Mouse (Mus musculus): ENCODE measurements around the gene Mybpc3.

The Mybpc3 gene

GRCm38 (mm10) chr2:91117585-91118275, at the start of gene Mybpc3:
Gene Mybpc3, plus strand, starts transcription at chr2:91118144.
- no peak for DNase-seq

- DNase-seq: no peak
Measured at GRCm38 (mm10) chr2:91068162-91068871, 49.6 kb upstream of the Mybpc3 start.

GRCm38 (mm10) chr2:91068872-91069165, 49.1 kb upstream of the Mybpc3 start:
- DNase-seq: no peak

- DNase-seq: no peak
Measured at GRCm38 (mm10) chr2:91069306-91070000, 48.5 kb upstream of the Mybpc3 start.

- DNase-seq: peak; percentile 96
Measured at GRCm38 (mm10) chr2:91070076-91070800, 47.7 kb upstream of the Mybpc3 start, which contains the start of gene Slc39a13. Gene Slc39a13, minus strand, starts transcription at chr2:91070417.

- DNase-seq: no peak
Measured at GRCm38 (mm10) chr2:91071059-91071458, 46.9 kb upstream of the Mybpc3 start.

- DNase-seq: no peak
Measured at GRCm38 (mm10) chr2:91072092-91072491, 45.9 kb upstream of the Mybpc3 start.

GRCm38 (mm10) chr2:91077957-91078313, 40.0 kb upstream of the Mybpc3 start:
- no peak for DNase-seq

GRCm38 (mm10) chr2:91078314-91079025, 39.5 kb upstream of the Mybpc3 start:
- no peak for DNase-seq

- no peak for DNase-seq
Measured at GRCm38 (mm10) chr2:91079026-91079384, 38.9 kb upstream of the Mybpc3 start.

- no peak for DNase-seq
Measured at GRCm38 (mm10) chr2:91080784-91081513, 37.0 kb upstream of the Mybpc3 start.

GRCm38 (mm10) chr2:91081775-91082695, 35.9 kb upstream of the Mybpc3 start, which contains the start of gene Spi1:
Gene Spi1, plus strand, starts transcription at chr2:91082390.
- DNase-seq: no peak

GRCm38 (mm10) chr2:91082844-91083243, 35.1 kb upstream of the Mybpc3 start:
- peak; percentile 81 for DNase-seq

- no peak for DNase-seq
Measured at GRCm38 (mm10) chr2:91083366-91083940, 34.5 kb upstream of the Mybpc3 start.

- DNase-seq: no peak
Measured at GRCm38 (mm10) chr2:91084179-91084820, 33.6 kb upstream of the Mybpc3 start.

- DNase-seq: no peak
Measured at GRCm38 (mm10) chr2:91085494-91086391, 32.2 kb upstream of the Mybpc3 start.

GRCm38 (mm10) chr2:91086392-91087237, 31.3 kb upstream of the Mybpc3 start:
- no peak for DNase-seq

GRCm38 (mm10) chr2:91087453-91087852, 30.5 kb upstream of the Mybpc3 start:
- DNase-seq: no peak

All from thymus, postnatal 14 days (tissue).